Mouse (Mus musculus) ES-CJ7 (cell line): ENCODE data around the gene Nfic.

Experiments used
- DNase-seq: peaks from one replicate; pipeline ENCODE4 v3.0.0; 2011; ENCODE audit warnings: low read depth, low spot score

The Nfic gene

DNA sequence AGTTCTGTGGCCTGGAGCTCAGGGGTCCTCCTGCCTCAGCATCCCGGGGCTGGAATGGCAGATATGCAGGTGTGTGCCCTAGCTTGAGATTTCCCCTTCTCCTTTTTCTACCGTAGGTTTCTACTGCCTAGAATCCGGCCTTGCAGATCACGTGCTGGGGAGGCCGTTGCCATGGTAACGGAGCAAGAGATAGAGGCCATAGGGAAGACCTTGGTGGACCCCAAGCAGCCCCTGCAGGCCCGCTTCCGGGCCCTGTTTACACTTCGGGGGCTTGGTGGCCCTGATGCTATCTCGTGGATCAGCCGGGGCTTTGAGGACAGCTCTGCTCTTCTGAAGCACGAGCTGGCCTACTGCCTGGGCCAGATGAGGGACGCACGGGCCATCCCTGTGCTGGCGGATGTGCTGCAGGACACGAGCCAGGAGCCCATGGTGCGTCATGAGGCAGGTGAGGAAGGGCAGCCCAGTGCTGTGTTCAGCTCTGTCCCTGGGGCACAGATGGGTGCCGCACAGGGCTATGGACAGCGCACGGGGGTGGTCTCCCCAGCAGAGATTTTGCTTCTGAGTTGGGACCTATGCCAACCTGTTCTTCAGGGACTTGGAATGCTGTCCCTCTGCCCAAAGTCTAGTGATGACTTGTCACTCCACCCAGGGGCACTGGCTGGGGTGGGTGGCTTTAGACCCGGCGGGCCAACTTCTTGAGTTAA, 69.7 kb downstream of the Nfic start:
- DNase-seq: no peak

DNA sequence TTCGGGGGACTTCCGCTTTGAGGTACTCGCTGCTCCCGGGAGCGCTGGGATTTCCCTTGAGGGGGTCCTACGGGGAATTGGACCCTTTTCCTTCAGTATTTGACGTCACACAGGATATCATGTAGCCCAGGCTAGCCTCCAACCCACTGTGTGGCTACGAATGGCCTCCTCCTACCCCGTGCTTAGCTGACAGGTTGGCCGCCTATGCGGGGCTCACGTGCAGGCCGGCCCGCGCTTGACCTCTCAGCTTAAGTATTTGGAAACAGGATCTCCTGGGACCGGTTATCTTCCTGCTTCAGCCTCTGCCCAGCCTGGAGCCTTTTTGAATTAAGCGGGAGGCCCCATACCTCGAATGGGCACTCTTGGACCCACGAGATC, 70.8 kb downstream of the Nfic start:
- DNase-seq: no peak

DNA sequence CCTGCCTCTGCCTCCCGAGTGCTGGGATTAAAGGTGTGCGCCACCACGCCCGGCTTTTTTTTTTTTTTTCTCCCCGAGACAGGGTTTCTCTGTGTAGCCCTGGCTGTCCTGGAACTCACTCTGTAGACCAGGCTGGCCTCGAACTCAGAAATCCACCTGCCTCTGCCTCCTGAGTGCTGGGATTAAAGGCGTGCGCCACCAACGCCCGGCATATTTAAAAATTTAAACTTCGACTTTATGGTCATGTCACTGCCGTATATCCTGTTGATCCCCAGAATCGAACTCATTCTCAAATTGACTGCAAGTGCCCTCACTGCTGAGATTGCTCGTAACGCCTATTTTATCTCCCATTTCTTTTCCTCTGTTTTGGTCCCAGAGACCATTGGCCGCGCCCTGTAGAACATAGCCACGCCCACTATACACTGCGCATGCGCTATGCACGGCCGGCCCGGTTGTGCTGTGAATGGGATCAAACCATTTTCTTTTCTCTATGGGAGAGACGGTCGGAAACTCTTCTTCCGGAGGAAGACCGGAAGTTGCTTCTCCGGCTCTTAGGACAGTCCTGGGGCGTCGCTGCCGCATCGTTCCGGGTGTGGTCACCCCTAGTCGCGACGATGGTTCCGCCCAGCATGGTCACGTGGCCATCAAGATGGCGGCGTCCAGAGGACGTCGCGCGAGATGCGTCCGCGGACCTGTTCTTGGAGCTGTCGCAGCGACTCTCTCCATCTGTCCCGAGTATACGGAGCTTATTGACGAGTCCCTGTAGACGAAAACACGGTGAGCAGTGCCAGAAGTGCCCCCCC, 71.4 kb downstream of the Nfic start, which contains the start of the genes Dohh and Gm48551:
TSS of gene Dohh (plus strand) at position 627 of the 803 bp plus-strand sequence.
TSS of gene Gm48551 (plus strand) at position 665 of the 803 bp plus-strand sequence.
- peak; percentile 100 for DNase-seq

DNA sequence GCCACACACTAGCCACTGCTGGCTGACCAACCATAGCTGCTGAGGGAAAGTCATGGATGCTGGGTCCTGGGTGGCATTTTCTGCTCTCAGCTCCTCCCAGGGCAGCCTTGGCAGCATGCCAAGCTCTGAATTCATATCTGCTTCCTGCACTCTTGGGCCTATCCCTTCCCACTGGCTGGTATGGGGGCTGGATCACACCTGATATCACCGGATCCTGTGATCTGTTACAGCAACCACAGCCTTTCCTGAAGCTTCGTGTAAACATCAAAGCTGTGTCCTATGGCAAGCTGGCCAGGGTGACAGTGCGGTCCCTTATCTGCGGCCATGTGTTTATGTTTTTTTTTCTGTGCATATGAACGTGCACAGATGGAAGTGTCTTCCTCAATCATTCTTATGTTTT, 73.4 kb downstream of the Nfic start:
- no peak for DNase-seq

DNA sequence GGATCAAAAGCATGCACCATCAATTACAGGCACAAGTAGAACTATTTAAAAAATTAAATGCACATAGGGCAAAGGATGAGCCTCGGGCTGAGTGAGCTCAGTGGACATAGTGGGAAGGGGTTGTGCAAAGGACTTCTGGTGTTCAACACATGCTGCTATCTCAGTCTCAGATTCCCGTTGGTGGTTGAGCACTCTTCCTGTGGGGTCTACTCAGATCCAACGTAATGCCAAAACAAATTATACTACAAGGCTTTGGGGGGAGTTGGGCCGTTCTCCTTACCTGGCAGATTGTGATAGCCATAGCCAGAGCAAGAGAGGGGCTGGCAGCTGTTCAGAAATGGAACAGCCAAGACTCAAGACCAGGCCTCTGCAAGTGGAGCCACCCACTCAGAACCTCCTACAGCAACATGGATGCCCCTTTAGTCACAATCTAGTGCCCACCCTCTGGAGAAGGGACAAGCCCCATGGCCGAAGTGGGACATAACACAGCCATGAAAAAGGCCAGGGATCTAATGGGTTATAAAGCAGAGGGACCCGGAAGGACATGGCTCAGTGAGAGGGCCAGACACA, 75.5 kb downstream of the Nfic start:
- DNase-seq: no peak

DNA sequence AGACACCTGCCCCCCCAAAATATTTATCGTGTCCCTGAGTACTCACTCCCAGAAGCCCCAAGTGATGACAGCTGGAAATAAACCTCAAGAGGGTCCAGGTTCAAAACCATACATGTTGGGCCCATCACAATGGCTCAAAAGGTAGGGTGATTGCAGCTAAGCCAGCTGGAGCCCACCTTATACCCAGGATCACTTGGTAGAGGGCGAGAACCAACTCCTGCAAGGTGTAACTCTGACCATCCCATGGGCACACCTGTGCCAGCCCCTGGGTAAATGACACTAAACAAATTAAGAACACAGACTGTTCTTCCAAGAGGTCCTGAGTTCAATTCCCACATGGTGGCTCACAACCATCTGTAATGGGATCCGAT, 76.3 kb downstream of the Nfic start:
- DNase-seq: no peak

DNA sequence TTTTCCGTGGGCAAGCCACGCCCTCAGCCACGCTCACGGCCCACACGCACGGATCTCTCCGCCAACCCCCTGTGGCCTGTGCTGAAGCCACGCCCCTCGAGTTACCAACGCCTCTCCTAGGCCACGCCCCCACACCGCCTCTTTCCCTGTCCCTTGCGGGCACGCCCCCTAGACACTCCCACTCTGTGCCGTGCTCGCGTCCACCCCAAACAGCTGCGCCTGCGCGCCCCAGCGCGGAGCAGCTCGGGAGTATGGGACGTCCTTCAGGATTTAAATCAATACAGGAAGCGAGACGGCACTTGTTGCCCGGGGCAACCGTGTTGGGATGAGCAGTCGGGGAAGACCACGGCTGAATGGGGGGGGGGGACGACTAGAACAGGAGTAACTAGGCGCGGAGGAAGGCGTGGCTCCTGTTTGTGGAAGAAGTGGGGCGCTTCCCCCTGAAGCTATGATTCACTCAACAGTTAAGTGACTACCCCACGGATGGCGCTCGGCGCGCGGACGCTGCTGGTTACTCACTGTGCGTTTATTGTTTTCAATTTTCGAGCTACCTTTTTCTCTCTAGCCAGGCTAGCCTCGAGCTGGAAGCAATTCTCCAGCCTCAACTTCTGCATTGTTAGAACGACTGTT, 76.8 kb downstream of the Nfic start:
- DNase-seq: peak; percentile 100

DNA sequence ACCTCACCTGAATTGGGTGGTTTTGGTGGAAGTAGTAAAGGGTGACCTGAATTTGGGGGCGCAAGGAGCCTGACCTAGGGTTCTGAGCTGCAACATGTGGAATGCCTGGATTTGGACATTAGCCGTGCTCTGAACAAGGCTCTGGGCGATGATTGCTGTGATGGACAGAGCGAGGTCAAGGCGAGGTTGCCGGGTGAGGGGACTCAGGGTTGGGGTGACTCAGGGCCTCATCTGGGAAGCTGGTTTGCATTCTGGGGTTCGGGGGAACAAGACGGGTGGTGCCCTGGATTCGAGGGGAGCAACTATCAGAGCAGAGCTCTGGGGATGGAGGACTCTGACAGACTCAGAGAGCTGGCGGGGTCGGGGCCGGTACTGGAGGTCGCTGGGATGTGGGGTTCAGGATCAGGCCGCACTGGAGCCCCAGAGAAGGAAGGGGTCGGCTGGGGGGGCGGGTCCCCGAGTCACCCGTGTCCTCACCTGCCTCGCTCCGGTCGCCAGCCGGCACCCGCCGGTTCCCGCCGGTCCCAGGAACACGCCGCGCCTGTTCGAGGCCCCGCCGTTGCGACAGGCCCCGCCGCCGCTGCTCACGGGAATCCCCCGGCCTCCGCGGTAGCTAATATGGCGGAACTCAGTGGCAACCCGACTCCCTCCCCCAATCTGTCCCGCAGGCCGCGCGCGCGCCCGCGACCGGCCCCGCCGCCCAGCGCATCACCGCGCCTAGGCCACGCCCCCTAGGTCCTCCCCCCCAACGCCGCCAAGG, 77.5 kb downstream of the Nfic start, which contains the start of gene Fzr1:
TSS of gene Fzr1 (minus strand) at position 724 of the 760 bp plus-strand sequence.
- no peak for DNase-seq

DNA sequence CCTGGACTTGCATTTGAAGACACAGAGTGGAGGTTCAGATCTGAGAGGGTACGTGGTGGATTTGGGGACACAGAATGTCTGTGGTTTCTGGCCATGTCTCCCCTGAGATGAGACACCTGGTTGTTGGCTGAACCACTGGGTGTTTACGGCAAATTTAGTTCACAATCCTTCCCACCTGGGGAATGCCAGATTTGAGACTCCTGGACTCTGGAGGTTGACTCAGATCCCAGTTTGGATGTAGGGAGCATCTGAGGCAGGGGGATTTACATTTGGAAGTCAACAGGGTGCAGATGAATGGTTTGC, 78.1 kb downstream of the Nfic start:
- DNase-seq: no peak

DNA sequence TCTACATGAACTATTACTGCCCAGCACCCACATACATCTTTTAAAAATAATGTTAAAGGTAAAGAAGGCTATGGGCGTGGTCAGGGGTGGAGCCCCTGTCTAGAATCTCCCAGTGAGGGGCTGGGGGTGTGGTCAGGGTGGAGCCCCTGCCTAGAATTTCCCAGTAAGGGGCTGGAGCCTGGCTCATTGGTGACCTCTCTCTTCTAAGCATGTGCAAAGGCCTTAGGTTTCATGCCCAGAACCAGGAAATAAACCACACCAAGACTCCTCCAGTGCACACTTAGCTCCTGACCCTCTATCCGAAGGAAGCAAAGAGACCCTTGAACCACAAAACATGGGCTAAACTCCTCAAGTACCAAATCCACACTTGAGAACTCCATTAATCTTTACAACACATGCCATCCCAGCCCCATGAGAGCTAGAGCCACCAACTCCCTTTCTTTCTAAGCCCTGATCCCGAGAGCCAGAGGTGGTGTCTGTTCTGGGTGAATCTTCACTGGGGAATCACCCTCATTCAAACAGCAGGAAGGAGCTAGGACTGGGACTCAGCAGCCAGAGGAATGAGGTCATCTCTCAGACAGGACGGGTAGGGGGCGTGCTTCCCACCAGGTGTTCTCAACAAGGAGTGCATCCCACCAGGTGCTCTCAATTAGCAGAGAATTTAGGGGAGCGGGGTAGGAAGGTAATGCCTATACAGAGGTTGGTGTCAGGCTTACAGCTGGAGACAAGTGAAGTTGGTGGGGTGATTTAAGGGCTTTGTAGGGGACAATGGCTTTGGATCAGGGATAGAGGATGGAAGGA, 78.7 kb downstream of the Nfic start:
- peak; percentile 66 for DNase-seq

DNA sequence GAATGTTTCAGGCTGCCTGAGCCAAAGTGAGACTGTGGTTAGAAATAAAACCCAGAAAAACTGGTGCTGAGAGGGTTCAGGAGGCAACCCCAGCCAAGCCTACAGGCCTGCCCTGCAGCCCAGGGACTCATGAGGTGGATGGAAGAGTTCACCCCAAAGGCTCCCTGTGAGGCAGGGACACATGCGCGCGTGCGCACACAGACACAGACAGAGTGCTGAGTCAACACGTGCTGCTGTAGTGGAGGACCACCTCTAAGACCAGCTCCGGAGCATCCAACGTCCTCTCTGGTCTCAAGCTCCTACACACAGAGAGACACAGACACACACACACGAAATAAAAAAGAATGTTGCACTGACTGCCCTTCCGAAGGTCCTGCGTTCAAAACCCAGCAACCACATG, 80.1 kb downstream of the Nfic start:
- DNase-seq: no peak

DNA sequence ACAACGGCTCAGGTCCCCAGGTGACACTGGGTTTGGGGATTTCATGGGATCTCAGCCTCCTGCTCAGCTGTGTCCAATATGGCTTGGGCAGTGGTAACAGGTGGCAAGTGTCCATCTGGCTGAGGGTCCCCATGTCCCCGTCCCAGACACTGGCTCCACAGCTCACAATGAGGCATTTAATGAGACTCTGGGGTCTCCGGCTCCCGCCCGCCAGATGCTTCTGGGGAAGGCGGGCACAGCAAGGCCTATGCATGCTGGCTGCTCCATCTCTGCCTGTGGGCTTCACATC, 88.3 kb downstream of the Nfic start:
- no peak for DNase-seq

DNA sequence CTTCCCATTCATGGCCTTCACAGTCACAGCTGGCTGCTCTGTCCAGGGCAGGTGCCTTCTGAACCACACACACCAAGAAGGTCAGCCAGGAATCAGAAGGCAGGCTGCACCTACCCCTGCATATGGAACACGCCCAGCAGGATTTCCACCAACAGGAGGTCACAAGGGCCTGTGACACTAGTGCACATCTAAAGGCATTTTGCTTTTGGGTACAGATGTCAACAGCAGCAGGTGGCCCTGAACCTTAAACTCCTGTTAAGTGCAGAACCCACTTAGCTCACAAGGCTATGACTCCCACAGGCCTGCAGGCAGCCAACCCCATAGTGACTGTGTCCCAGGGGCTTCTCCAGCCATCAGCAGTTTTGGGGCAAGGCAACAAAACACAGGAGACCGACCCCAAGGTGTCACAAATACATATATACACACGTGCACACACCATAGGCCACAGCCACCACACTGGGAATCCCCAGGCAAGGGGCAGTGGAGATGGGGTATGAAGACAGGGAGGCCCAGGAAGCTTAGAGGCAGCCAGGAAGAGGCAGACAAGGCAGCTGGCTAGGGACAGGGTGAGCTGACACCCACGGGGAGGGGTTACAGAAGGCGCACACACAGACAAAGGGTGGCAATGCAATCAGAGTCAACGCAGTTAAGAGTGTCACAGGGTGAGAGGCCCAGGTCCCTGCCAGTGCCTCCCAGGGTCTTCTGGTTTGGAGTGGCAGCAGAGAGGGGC, 88.8 kb downstream of the Nfic start:
- DNase-seq: no peak

DNA sequence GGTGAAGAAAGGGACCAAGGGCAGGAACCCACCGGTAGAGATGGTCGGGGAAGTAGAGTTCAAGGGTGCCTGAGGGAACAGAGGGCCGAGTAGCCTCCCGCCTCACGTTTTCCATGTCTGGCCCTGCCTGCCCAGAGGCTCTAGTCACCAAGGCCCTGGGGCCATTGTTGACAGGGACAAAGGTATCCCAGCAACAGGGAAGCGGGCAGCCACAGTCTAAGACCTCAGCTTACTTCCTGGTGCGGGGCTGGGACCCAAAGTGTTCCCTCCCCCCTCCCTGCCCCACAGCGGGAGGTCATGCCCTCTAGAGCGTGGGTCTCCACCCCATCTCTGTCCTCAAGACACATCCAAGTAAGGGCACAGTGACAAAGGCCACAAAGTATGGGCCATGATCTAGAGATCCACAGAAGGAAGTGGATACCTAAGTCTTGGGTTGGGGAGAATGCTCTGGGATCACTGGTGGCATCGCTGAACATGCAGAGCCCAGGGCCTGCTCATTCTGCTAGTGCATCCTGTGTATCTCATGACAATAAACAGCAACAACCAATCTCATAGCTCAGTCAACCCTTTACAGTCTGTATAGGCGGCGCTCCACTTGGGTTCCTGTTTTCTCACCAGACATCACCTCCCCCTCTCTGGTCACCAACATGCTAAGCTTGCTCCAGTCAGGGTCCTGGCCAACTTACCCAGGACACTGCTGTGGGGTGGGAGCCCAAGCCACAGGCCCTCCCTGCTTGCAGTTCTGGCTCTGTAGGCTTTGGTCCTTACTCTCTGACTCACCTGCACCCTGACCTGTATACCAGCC, 89.6 kb downstream of the Nfic start, which contains the start of gene 4930404N11Rik:
TSS of gene 4930404N11Rik (minus strand) at position 145 of the 805 bp plus-strand sequence.
- DNase-seq: peak; percentile 81

DNA sequence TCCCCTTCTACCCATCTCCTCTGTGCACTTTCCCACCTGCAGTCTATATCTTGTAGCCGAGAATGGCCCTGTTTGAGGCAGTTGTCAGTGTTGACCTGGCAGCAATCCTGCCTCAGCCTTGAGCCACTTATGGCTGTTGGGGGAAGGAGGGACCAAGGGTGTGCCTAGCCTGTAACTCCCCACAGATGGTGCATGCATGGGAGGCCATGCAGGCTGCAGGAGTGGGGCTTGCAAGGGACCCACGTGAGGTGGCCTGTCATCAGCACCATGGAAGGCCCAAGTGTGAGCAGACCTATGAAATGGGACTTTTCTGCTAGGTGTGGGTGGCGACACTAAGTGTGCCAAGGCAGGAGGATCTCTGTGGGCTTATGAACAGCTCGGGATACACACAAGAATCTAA, 90.4 kb downstream of the Nfic start:
- DNase-seq: no peak

DNA sequence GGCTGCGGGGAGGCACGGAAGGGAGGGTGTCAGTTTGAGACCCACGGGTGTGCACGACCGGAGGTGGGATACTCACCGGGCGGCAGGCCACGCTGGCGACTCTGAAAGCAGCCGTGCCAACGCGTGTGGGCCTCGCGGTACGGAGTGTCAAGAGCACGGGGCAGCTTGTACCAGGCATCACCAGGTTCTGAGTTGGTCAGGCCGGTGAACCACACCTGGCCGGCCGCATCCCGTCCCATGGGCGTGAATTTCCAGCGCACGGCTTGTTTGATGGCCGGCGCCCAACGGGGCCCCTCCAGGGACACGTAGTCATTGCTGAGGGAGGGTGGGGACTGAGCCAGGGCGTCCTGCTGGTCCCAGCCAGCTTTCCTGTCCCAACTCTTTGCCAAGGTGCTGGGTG, 90.8 kb downstream of the Nfic start:
- no peak for DNase-seq

DNA sequence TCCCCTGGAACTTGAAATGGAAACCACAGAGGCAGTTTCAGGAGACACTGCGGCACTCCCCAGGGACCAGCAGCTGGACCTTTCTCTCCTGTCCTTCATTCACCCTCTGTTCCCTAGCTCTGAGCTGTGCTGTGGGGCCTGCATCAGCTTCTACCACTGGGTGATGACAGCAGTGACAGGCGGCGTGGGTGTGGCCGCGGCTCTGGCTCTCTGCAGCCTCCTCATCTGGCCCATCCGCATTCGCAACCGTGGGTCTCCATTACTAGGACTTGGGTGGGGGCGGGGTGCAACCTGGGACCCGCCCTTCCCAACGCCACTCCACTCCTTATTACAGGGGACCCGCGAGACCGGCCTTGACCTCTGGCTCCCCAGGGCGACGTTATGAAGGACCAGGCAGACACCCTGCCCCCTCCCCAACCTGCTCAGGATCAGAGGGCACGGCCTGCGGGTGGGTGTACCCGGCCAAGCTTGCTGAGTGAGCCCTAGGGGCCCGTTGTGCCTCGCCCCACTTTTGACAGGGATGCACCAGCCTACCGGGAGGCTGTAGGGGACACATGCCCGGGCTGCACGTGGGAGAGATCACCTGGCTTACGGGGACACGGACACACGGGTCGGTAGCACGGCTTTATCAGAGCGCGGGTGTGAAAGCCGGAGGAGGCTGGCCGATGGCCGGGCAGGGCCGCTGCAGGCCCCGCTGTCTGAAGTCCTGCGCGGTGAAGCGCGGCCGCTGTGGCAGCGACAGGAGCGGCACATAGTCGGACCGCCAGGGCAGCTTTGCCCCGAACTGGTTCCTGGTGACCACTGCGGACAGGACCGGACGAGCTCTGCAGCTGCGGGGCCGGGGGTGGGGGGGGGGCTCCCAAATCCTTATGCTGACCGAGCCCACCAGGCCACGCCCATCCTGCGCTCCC, 91.7 kb downstream of the Nfic start:
- DNase-seq: no peak

DNA sequence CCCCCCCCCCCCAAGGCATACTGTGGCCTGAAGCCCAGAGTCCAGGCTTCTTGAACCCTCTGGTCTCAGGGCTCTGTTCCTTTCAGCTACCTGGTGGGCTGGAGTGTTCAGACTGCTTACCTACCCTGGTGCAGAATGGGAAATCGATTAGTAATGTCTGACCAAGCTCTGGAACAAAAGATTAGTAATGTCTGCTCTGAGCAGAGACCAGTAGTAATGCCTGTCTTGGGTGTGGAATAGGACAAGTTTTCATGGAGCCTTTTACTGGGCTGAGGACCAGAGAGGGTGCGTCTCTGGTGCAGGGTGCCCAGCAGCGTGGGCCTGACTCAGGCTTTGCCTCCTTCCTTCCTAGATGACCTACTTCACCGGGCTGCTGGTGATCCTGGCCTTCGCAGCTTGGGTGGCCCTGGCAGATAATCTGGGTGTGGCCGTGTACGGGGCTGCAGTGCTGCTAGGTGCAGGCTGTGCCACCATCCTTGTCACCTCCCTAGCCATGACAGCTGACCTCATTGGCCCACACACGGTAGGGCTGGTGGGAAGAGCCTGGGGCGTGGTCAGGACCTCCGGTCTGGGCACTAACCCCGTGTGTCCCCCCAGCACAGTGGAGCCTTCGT, 93.0 kb downstream of the Nfic start:
- DNase-seq: peak; percentile 76
